Mouse (Mus musculus) cerebellum, adult 9-11 months (tissue): Measurements from ENCODE around the gene Ogfod3.

Source experiments
- DNase-seq: peaks from one replicate; pipeline ENCODE4 v3.0.0; 2022

The Ogfod3 gene

GRCm38 (mm10) chr11:121204161-121205006 lies at the start of gene Ogfod3, which contains the start of gene Hexdc:
Gene Ogfod3 (minus strand): TSS chr11:121204711.
Gene Hexdc (plus strand): TSS chr11:121204433.
- DNase-seq = peak; percentile 96

GRCm38 (mm10) chr11:121250196-121250595 lies 45.7 kb upstream of the Ogfod3 start:
- no peak for DNase-seq

DNA sequence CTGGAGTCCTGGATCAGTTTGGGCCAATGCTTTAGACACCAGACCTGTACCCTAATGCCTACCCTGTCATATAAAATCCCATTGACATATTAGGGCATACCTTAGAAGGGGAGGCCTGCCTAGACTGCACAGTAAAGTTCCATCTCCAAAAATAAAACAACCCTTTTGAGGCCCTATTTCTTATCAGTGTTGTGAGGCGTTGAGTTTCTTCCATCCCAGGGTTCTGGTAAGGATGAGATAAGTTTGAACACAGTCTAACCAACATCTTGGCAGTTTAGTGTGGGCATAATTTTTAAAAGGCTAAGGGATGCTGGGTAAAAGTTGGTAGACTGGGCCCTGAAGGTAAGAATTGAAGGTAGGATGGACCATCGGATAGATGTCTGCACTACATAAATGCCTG lies 35.2 kb upstream of the Ogfod3 start:
- no peak for DNase-seq

GRCm38 (mm10) chr11:121237345-121238128 lies 33.0 kb upstream of the Ogfod3 start:
- no peak for DNase-seq

DNA sequence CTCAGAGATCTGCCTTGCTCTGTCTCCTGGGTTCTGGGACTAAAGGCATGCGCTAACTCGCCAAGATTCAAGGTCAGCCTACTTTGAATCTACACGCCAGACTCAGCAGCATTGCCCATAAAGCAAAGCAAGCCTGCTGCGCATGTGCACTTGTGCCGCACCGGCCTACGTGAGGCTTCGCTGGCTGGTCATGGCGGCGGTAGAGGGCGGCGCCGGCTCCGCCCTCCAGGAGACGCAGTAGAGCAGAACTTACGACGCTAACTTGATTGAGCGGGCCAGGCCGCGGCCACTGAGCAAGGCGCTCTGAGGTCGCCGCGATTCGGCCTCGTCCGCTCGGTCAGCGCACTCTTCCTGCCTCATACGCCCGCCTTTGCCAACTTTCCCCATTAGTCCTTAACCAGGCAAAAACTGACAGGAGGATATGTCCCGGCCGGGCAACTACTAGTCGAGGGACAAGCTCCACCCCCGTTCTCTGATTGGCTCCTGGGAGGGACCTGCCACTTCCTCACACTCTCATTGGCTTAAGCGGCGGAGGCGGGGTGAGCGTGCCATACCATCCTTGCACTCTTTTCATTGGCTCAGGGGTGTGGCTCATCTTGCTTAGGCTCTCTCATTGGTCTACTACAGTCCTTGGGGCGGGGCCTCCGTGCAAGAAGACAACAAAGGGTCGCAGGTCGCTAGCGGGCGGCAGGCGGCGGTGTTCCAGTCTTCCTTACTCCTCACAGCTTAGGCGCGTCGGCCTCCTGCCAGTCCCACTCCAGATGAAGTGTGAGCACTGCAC lies 32.2 kb upstream of the Ogfod3 start, which contains the start of gene Narf:
Gene Narf, plus strand, starts transcription at position 690 of the 781 bp plus-strand sequence.
- DNase-seq = peak; percentile 100

DNA sequence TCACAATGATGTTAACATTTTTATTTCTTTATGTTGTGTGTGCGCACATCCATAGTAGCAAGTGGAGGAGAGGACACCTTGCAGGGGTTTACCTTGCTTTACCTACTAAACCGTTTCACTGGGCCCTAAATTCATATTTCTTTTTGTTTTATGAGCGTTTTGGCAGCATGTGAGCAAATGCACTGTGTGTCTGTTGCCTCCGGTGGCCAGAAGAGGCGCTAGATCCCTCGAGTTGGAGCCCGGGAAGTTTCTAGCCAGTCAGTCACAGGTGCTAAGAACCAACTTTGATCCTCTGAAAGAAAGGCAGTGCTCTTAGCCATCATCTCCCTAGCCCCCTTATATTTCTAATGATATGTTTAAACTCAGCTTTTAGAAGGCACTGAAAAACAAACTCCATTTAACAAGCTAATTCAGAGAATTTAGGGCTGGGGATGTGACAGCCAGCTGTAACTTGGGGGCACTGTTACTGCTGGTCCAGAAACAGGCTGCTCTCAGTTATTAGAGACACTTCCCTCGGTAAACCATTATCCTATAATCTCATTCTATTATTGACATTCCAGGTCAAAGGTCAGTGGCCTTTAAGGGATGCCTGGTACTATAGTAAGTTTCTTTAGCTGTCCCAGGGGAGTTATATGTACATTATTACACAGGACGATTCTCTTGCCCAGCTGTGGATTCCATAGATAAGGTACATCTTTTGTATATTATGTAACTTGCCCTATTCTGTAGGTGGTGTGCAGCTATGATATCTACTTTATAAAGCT lies 31.1 kb upstream of the Ogfod3 start:
- peak; percentile 59 for DNase-seq

DNA sequence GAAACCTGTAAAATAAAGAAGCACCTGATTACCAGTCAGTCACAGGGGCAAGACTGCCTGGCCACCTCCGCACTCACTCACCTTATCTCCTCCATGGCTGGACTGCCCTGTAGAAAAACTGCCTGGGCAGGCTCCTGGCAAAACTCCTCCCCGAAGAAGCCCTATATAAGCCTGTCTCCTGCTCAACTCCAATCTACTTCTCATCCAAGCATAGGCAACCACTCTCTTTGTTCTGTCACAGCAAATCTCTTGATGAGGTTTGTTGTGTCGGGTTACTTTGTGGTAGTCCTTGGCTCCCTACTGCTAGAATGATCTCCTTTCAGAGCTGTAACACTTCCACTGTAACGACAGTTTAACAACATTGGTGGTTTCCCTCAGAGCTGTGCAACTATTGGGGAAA lies 28.2 kb upstream of the Ogfod3 start:
- no peak for DNase-seq

DNA sequence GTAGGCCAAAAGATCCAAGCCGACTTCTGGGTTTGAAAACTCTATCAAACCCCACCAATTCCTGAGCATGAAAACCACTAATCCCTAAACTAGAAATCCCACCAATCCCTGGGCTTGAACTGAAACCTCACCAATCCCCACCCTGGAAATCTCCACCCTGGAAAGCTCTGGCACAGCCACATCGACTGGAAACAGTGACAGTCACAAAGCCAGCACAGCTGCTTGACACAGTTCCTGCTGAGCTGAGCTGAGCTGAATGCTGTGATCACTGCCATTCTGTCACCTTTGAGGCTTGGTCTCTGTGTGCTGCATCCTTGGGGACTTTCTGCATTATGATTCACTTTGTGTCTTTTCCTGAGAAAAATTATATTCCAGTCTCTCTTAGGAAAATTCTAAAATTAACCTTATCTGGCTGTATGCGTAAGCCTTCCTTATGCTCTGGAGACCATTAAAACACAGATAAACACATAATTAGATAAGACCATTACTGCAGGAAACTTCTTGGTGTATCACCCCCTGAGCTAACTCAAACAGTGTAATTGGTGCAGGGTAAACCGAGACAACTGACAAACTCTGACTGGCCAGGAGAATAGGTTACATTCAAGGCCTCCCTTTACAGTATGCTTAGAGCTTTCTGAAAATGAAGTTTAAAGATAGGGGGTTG lies 27.2 kb upstream of the Ogfod3 start:
- no peak for DNase-seq

DNA sequence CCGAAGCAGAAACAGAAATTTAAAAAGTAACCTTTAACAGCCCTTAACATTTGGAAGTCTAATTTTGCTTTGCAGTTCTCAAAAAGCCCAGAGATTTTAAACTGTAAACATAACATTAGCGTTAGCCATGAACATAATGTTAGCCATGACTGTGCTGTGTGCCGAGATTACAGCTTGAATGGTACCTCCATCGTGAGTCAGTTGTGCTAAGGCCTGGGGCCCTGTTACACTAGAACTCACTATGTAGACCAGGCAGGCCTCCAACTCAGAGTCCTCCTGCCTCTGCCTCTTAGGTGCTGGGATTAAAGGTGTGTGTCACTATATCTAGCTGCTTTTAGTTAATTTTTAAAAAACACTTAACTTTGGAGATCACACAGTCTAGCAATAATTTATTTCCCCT lies 26.7 kb upstream of the Ogfod3 start:
- no peak for DNase-seq

DNA sequence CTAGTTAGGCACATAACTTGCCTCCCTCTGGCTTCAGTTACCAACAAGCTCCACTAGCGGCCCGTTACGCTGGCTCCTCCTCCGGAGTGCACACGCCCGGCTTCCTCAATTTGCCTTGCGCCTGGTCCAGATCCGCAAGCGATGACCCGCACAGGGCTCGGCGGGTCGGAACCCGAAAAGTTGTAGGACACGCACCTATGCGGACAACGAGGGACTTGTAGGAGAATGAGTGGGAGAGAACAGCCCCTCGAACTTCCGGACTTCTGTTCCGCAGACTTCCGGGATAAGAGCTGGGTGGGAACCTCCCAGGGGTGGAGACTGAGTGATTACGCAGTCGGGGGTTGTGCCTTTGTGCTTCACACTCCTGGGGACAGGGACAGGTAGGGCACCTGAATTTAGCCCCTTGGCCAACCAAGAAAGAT lies 24.5 kb upstream of the Ogfod3 start, which contains the start of gene Cybc1:
Gene Cybc1, minus strand, starts transcription at position 305 of the 422 bp plus-strand sequence.
- DNase-seq = peak; percentile 80

DNA sequence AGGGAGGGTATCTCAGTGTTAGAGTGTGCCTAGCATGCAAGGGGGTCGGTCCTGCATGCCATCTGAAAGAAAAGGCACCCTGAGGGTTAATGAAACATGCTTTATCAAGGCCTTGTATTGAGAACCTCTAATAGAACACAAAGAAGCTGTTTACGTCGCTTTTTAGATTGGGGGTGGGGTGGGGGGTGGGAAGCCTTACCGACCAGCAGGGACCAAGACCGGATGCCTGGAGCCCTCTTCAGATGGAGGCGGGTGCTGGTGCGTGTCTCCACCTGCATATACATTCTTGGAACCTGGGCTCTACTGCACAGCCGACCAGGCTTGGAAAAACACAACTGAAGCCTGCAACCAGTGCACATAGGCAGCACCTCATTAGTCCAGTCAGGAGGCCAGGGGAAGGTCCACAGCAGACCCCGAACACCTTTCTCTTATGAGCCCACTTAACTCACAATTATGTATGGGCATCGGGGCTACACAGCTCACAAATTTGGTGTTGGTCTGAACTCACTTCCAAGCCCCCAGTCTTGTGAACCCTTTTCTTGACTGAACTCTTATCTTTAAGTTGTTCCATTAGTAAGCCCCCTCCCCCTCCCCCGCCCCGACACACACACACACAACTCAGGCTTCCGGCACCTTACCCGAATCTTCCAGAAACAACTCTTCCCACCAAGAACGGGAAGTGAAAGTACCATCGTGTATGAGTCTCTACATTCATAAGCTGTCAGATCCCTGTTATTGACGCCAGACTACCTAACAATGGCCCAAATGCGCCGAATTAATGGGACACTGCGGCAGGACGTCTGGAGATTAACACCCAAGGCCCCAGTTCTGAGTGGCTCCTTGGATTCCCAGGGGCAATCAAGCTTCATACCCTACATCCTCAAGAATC lies 23.9 kb upstream of the Ogfod3 start:
- no peak for DNase-seq

- DNase-seq = peak; percentile 77
Measured at GRCm38 (mm10) chr11:121221321-121222010, 17.0 kb upstream of the Ogfod3 start.

DNA sequence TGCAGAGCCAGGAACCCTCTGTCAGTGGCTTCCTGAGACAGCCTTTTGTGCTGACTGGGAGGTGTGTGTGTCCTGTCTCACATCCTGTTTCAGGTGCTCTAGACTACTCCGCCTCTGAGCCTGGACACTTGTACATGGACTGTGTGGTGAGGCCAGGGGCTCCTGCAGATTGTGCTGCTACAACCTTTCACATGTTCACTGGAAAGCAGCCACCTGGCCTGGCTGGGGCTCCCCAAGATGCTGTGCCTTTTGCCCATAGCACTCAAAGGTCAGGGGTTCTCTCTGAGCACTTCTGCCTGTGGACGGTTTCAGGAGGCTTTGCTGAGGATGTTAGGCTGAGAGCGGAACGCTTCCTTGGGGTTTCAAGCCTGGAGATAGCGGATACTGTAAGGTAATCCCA lies 16.3 kb upstream of the Ogfod3 start:
- DNase-seq = no peak

DNA sequence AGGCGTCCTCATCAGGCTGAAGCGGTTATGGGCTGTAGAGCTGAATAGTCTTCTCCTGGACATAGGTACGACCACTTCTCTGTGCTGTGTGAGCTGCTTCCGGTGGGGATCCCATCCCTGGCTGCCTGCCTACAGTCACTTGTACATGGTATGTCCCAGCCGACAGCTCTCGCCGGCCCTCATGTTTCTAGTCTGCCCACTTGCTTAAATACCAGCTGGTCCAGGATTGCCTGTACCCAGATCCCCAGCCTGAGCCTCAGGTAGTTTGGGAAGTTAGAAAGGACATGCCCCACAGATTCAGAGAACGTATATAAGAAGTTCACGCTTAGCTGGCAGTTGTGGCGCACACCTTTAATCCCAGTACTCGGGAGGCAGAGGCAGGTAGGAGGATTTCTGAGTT lies 15.3 kb upstream of the Ogfod3 start:
- DNase-seq = no peak

DNA sequence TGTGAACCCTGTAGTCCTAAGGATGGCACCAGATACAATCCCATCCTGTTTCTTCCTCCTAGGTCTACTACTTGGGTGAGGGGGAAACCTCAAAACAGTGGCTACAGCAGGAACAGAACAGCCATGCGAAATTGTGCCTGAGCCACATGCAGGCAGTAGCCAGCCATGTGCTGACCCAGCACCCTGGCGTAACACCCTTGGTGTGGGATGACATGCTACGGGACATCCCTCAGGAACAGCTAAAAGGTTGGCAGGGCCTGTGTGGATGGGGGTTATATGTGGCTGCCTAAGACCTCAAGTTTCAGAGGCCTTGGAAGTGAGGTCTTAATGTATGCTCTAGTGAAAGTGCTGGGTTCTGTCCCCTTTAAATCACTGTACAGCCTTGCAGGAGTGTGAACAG lies 12.3 kb upstream of the Ogfod3 start:
- DNase-seq = no peak

DNA sequence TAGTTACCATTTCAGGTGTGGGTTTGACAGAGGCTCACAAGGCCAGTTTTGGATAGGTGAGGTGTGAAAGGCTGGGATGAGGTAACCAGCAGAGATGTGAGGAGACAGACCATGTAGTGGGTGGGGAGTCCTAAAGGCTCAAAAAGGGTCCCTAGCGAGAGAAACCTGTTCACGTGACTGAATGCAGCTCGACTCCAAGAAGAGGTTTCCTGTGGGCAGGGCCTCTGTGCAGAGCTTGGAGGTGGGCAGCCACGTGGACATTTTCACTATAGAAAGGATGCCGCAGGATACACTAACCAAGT lies 701 bp downstream of the Ogfod3 start:
- DNase-seq = no peak

DNA sequence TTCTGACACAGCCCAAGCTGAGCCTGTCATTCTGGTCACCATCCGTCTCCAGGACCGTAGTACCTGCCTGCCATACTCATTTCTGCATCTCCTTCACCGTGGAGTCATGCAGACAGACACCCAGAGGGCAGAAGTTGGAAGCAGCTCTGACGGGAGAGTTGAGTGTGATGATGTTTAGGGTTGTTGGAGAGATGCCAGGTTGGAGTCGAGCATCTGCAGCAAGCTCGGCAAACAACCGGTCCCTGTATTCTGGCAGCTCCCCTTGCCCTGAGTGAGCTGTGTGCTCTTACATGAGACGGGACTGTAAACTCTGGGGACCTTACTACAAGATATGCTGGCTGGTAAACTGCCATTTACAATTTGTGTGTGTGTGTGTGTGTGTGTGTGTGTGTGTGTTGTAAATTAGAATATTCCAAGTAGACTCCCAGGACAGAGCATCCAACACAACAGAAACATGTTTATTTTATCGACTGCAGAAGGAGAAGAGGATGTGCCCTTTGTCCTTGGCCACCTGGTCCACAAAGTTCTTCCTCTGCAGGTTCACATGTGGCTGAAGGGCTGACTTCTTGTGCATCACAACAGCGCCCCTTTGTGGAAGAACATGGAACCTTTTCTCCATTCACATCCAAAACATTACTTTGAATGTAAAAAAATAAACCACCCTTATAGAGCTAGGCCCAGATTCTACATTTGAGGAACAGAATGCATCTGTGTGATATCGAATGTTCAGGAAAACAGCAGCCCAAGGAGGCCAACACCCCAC lies 2.9 kb downstream of the Ogfod3 start:
- peak; percentile 40 for DNase-seq

GRCm38 (mm10) chr11:121200781-121201180 lies 3.7 kb downstream of the Ogfod3 start:
- no peak for DNase-seq

- no peak for DNase-seq
Measured at GRCm38 (mm10) chr11:121199851-121200250, 4.7 kb downstream of the Ogfod3 start.
